ENCODE assay signal across 1 mouse cellular context in genomic region chr15:8766208-8766607, GRCm38 (mm10). TPM values are rescaled to one million over a fixed set of nuclear protein-coding genes. Genes with fewer than 3 reads are reported as not detected.
"Had no signal": no experiment of that assay in that cellular context is flagged by ENCODE, and none has a peak within 500 bp of the region (broad histone marks: within the 10 kb centered on the region; RNA-seq: fewer than 3 reads in every experiment).

No protein-coding gene starts in this region.

RNA-seq across cellular contexts. Expression of gene Slc1a3, which starts 55.6 kb away (rescaled TPM):
- polyA plus RNA-seq: erythroblast, embryonic 14.5 days had no signal
